8 mouse cellular contexts compared by ENCODE assay signal in genomic region chr14:30943860-30944674, GRCm38 (mm10). TPM values are rescaled to one million over a fixed set of nuclear protein-coding genes. Genes with fewer than 3 reads are reported as not detected.
DNase-seq lines count a peak whose midpoint lies in the region; ATAC-seq and TF ChIP-seq lines count a peak whose summit lies in the region.

No protein-coding gene starts in this region.

- no peaks in the 10 kb centered on the region for H3K9me3 ChIP-seq in heart, embryonic 12.5 days (replicated peaks)

- no peaks in the 10 kb centered on the region for H3K36me3 ChIP-seq in heart, embryonic 12.5 days

- ATAC-seq in common myeloid progenitor, adult 5-6 weeks (replicated peaks; ENCODE audit: low read depth, poor library complexity, severe bottlenecking), result peak; percentile 75
- ATAC-seq in heart, embryonic 12.5 days (ENCODE audit: insufficient number of reproducible peaks, low FRiP score), result 0 out of 2 replicates have a peak, but pooled peaks have one; percentile 36

- H3K4me1 ChIP-seq in cerebellum, adult 2 months (ENCODE audit: control insufficient read depth, insufficient read depth, low read length), result no peaks in the 10 kb centered on the region
- no peaks in the 10 kb centered on the region for H3K4me1 ChIP-seq in heart, embryonic 12.5 days (replicated peaks)

- TF ChIP-seq POLR2A in cerebellum, adult 2 months (IDR thresholded peaks at IDR 0.05; ENCODE audit: borderline replicate concordance, insufficient read depth, low read length), result no peak

- 63% methylated on average over 11 of the region's 11 CpGs for WGBS in cerebellum, adult 2 months
- WGBS in heart, embryonic 12.5 days, result 57% methylated on average over 11 of the region's 11 CpGs

- H3K9ac ChIP-seq in heart, embryonic 12.5 days, result no peak overlapping the region

- no peaks in the 10 kb centered on the region for H3K27me3 ChIP-seq in cerebellum, adult 2 months (ENCODE audit: control insufficient read depth, insufficient read depth, low read length)
- H3K27me3 ChIP-seq in heart, embryonic 12.5 days (replicated peaks), result no peaks in the 10 kb centered on the region

- DNase-seq in cerebellum, adult 2 months, result peak; percentile 15 to 25
- DNase-seq in cerebellum, adult 11 months, result no peak
- DNase-seq in Muller cell, postnatal 12 days (ENCODE audit: inconsistent ontology term), result peak; percentile 51
- DNase-seq in layer of hippocampus, postnatal 14 days (ENCODE audit: low spot score in 2 of 2), result peak; percentile 56 to 58
- peak; percentile 86 for DNase-seq in lung, postnatal 14 days
- DNase-seq in skeletal muscle tissue, adult 2 months (ENCODE audit: low read depth, low spot score), result peak; percentile 25

- peak; percentile 42; the same call in 1 of the 2 replicates for TF ChIP-seq CTCF in cerebellum, adult 2 months (IDR thresholded peaks at IDR 0.05; ENCODE audit: borderline replicate concordance, insufficient read depth, low read depth, low read length)

- H3K4me3 ChIP-seq in cerebellum, adult 2 months (replicated peaks; ENCODE audit: insufficient read depth, low read depth, low read length), result no peak overlapping the region
- H3K4me3 ChIP-seq in heart, embryonic 12.5 days, result no peak overlapping the region

- no peak overlapping the region for H3K27ac ChIP-seq in cerebellum, adult 2 months (ENCODE audit: insufficient read depth, low read length)
- no peak overlapping the region for H3K27ac ChIP-seq in heart, embryonic 12.5 days (ENCODE audit: poor library complexity, severe bottlenecking)

- H3K4me2 ChIP-seq in heart, embryonic 12.5 days, result no peak overlapping the region

RNA-seq across cellular contexts. Expression of gene Itih1, which starts 1.0 kb away (rescaled TPM):
- polyA plus RNA-seq in cerebellum, adult 2 months (2012; rRNA removed), result not detected in 2 replicates
- total RNA-seq in common myeloid progenitor, adult 5-6 weeks (2017), result not detected in 2 replicates
- polyA plus RNA-seq in heart, embryonic 12.5 days (2016; fragmentation: Nextera tagmentation; extraction: Ambion mirVana), result 0.10 TPM in 1 of 2 replicates, not detected in the other
- total RNA-seq in layer of hippocampus, postnatal 14 days (2021), result not detected

RNA-seq across cellular contexts. Expression of gene Nek4, which starts 7.1 kb away (rescaled TPM):
- 15.5 and 16.2 TPM in 2 replicates for polyA plus RNA-seq in cerebellum, adult 2 months (2012; rRNA removed)
- 14.2 and 18.1 TPM in 2 replicates for total RNA-seq in common myeloid progenitor, adult 5-6 weeks (2017)
- polyA plus RNA-seq in heart, embryonic 12.5 days (2016; fragmentation: Nextera tagmentation; extraction: Ambion mirVana), result 5.1 and 7.4 TPM in 2 replicates
- total RNA-seq in layer of hippocampus, postnatal 14 days (2021), result 10 to 100 TPM; 14.1 to 15.9 TPM

RNA-seq across cellular contexts. Expression of gene Itih3, which starts 20.5 kb away (rescaled TPM):
- 76.7 and 82.8 TPM in 2 replicates for polyA plus RNA-seq in cerebellum, adult 2 months (2012; rRNA removed)
- not detected in 2 replicates for total RNA-seq in common myeloid progenitor, adult 5-6 weeks (2017)
- 1.4 and 2.2 TPM in 2 replicates for polyA plus RNA-seq in heart, embryonic 12.5 days (2016; fragmentation: Nextera tagmentation; extraction: Ambion mirVana)
- total RNA-seq in layer of hippocampus, postnatal 14 days (2021), result 10 to 100 TPM; 18.2 to 19.0 TPM

RNA-seq across cellular contexts. Expression of gene Glt8d1, which starts 57.1 kb away (rescaled TPM):
- polyA plus RNA-seq in cerebellum, adult 2 months (2012; rRNA removed), result 79.5 and 84.4 TPM in 2 replicates
- 20.5 and 36.3 TPM in 2 replicates for total RNA-seq in common myeloid progenitor, adult 5-6 weeks (2017)
- 55.8 and 57.1 TPM in 2 replicates for polyA plus RNA-seq in heart, embryonic 12.5 days (2016; fragmentation: Nextera tagmentation; extraction: Ambion mirVana)
- 10 to 100 TPM; 36.8 to 38.0 TPM for total RNA-seq in layer of hippocampus, postnatal 14 days (2021)

RNA-seq across cellular contexts. Expression of gene Spcs1, which starts 57.4 kb away (rescaled TPM):
- polyA plus RNA-seq in cerebellum, adult 2 months (2012; rRNA removed), result 277 and 290 TPM in 2 replicates
- 82.0 and 94.8 TPM in 2 replicates for total RNA-seq in common myeloid progenitor, adult 5-6 weeks (2017)
- polyA plus RNA-seq in heart, embryonic 12.5 days (2016; fragmentation: Nextera tagmentation; extraction: Ambion mirVana), result 368 and 374 TPM in 2 replicates
- total RNA-seq in layer of hippocampus, postnatal 14 days (2021), result 100 to 1,000 TPM; 173 to 181 TPM

Comparison
In these comparisons a context has a peak if more than half of its experiments do, and no peak if none do; other contexts are left out.
1. RNA of gene Itih3, which starts 20.5 kb away (total RNA-seq): 18.2 to 19.0 TPM in layer of hippocampus, postnatal 14 days; not detected in common myeloid progenitor, adult 5-6 weeks; every median in the first group is over 10 times any median in the second.